9 mouse cellular contexts compared by ENCODE assay signal in the genomic region with DNA sequence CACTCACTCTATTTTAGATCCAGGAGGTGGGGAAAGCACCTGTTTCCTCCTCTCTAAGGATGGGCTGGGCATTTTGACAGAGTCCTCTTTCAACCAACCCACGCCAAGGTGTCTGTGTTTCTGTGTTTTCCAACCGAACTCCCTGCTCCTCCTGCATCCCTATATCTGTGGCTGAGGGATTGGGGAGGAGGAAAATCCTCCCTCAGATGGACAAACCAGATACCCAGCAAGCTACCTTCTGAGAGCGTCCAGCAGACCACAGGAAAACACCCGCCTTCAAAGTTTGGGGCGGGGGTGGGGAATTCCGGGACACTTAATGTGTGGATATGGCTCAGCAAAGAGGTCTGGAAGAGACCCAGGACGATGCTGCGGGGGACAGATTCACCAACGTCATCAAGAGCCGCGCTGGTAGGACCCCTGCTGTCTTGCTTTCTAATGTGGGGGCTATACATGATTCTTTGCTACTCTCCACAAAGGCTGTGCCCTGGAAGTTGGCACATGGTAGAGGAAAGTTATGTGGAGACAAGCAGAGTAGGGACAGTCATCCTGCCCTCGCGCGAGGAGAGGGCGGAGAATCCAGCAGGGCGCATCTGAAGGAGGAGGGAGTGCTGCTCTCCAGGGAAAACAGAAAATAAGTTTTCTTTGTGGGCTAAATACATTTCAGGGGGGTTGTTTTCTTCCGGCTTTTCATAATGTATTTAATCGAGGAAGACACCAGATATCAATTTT.
DNase-seq lines count a peak whose midpoint lies in the region; ATAC-seq lines count a peak whose summit lies in the region.
"Had no signal": no experiment of that assay in that cellular context is flagged by ENCODE, and none has a peak within 500 bp of the region (broad histone marks: within the 10 kb centered on the region; RNA-seq: fewer than 3 reads in every experiment).

No protein-coding gene starts in this region.

- H3K9ac ChIP-seq in forebrain, embryonic 13.5 days, result no peak overlapping the region
- H3K9ac ChIP-seq in limb, embryonic 13.5 days, result no peak overlapping the region

- 0 out of 2 replicates have a peak, but pooled peaks have one; percentile 30 for ATAC-seq in forebrain, embryonic 13.5 days
- ATAC-seq in limb, embryonic 13.5 days (ENCODE audit: low FRiP score, low read depth), result no peak
- ATAC-seq: Patski had no signal

- peak overlapping the region; percentile 55 for H3K4me2 ChIP-seq in forebrain, embryonic 13.5 days
- H3K4me2 ChIP-seq in limb, embryonic 13.5 days (replicated peaks), result peak overlapping the region; percentile 50

- H3K36me3 ChIP-seq in forebrain, embryonic 13.5 days (ENCODE audit: poor library complexity, severe bottlenecking), result no peaks in the 10 kb centered on the region
- H3K36me3 ChIP-seq in limb, embryonic 13.5 days, result no peaks in the 10 kb centered on the region

- 28% methylated on average over 18 of the region's 18 CpGs for WGBS in forebrain, embryonic 13.5 days
- 23% methylated on average over 18 of the region's 18 CpGs for WGBS in limb, embryonic 13.5 days

- H3K4me1 ChIP-seq in forebrain, embryonic 13.5 days, result no peaks in the 10 kb centered on the region
- H3K4me1 ChIP-seq in limb, embryonic 13.5 days, result no peaks in the 10 kb centered on the region

- H3K27ac ChIP-seq in forebrain, embryonic 13.5 days, result no peak overlapping the region
- no peak overlapping the region for H3K27ac ChIP-seq in limb, embryonic 13.5 days

- peak; percentile 2 for DNase-seq in layer of hippocampus, adult 11-12 months (ENCODE audit: low spot score)
- DNase-seq in layer of hippocampus, postnatal 25 days (ENCODE audit: extremely low spot score in 1 of 2, low spot score in 1 of 2), result no peak
- peak; percentile 4 to 11 for DNase-seq in right cerebral cortex, postnatal 36 days (ENCODE audit: low spot score in 2 of 2)
- DNase-seq in yolk sac, embryonic 10.5 days (ENCODE audit: low spot score), result no peak
- DNase-seq in kidney, adult 9 months, result no peak
- no peak for DNase-seq in urinary bladder, postnatal 36 days (ENCODE audit: low spot score in 2 of 2)

- no peaks in the 10 kb centered on the region for H3K9me3 ChIP-seq in forebrain, embryonic 13.5 days (replicated peaks)
- no peaks in the 10 kb centered on the region for H3K9me3 ChIP-seq in limb, embryonic 13.5 days

- H3K4me3 ChIP-seq in forebrain, embryonic 13.5 days, result peak overlapping the region; percentile 31
- H3K4me3 ChIP-seq in limb, embryonic 13.5 days, result peak overlapping the region; percentile 18

- no peaks in the 10 kb centered on the region for H3K27me3 ChIP-seq in forebrain, embryonic 13.5 days
- H3K27me3 ChIP-seq in limb, embryonic 13.5 days, result no peaks in the 10 kb centered on the region

Comparison
In these comparisons a context has a peak if more than half of its experiments do, and no peak if none do; other contexts are left out.
1. DNase-seq: peak in layer of hippocampus, adult 11-12 months (single experiment) and right cerebral cortex, postnatal 36 days (2 of 2); none in layer of hippocampus, postnatal 25 days (0 of 2), yolk sac, embryonic 10.5 days (single experiment), kidney, adult 9 months (single experiment) and urinary bladder, postnatal 36 days (0 of 2).